Mouse (Mus musculus): ENCODE measurements at regions not wholly inside any gene's neighbourhood (a gene's known extent, or its start where the extent isn't known, plus 50 kb on each side); places are given as distances from the start of the nearest gene placed in this dataset.

- no peak overlapping the region for H3K27ac ChIP-seq (ENCODE audit: control insufficient read depth, insufficient read depth, low read depth, low read length, poor library complexity)
- H3K4me3 ChIP-seq (replicated peaks; ENCODE audit: control insufficient read depth, low read depth, low read length) = no peak overlapping the region
- TF ChIP-seq CTCF (IDR thresholded peaks at IDR 0.05; ENCODE audit: control insufficient read depth, insufficient read depth, low read length) (no peak), POLR2A (IDR thresholded peaks at IDR 0.05; ENCODE audit: borderline replicate concordance, control insufficient read depth, low read depth, low read length) (no peak)
- 70% methylated on average over 9 of the region's 9 CpGs for WGBS
- no peaks in the 10 kb centered on the region for H3K4me1 ChIP-seq (ENCODE audit: control insufficient read depth, insufficient read depth, low read length)
Observed at GRCm38 (mm10) chr13:44167186-44167585, 382.6 kb downstream of the Cd83 start.

GRCm38 (mm10) chr13:44168186-44168585 is 383.6 kb downstream of the Cd83 start:
- Histone ChIP-seq H3K4me3 (replicated peaks; ENCODE audit: control insufficient read depth, low read depth, low read length) (no peak overlapping the region), H3K4me1 (ENCODE audit: control insufficient read depth, insufficient read depth, low read length) (no peaks in the 10 kb centered on the region), H3K27ac (ENCODE audit: control insufficient read depth, insufficient read depth, low read depth, low read length, poor library complexity) (no peak overlapping the region)
- TF ChIP-seq POLR2A (IDR thresholded peaks at IDR 0.05; ENCODE audit: borderline replicate concordance, control insufficient read depth, low read depth, low read length) (no peak), CTCF (IDR thresholded peaks at IDR 0.05; ENCODE audit: control insufficient read depth, insufficient read depth, low read length) (no peak)
- WGBS = 85% methylated on average over 5 of the region's 5 CpGs

- TF ChIP-seq CTCF (IDR thresholded peaks at IDR 0.05; ENCODE audit: control insufficient read depth, insufficient read depth, low read length) = no peak
- TF ChIP-seq POLR2A (IDR thresholded peaks at IDR 0.05; ENCODE audit: borderline replicate concordance, control insufficient read depth, low read depth, low read length) = no peak
- 57% methylated on average over 6 of the region's 6 CpGs for WGBS
- Histone ChIP-seq H3K4me1 (ENCODE audit: control insufficient read depth, insufficient read depth, low read length) (no peaks in the 10 kb centered on the region), H3K4me3 (replicated peaks; ENCODE audit: control insufficient read depth, low read depth, low read length) (no peak overlapping the region), H3K27ac (ENCODE audit: control insufficient read depth, insufficient read depth, low read depth, low read length, poor library complexity) (no peak overlapping the region)
Observed at GRCm38 (mm10) chr13:44171639-44172038, 387.1 kb downstream of the Cd83 start.

GRCm38 (mm10) chr13:44172701-44173100 is 388.1 kb downstream of the Cd83 start:
- 67% methylated on average over 5 of the region's 5 CpGs for WGBS
- TF ChIP-seq CTCF (IDR thresholded peaks at IDR 0.05; ENCODE audit: control insufficient read depth, insufficient read depth, low read length) (no peak), POLR2A (IDR thresholded peaks at IDR 0.05; ENCODE audit: borderline replicate concordance, control insufficient read depth, low read depth, low read length) (no peak)
- Histone ChIP-seq H3K27ac (ENCODE audit: control insufficient read depth, insufficient read depth, low read depth, low read length, poor library complexity) (no peak overlapping the region), H3K4me1 (ENCODE audit: control insufficient read depth, insufficient read depth, low read length) (no peaks in the 10 kb centered on the region), H3K4me3 (replicated peaks; ENCODE audit: control insufficient read depth, low read depth, low read length) (no peak overlapping the region)

GRCm38 (mm10) chr13:44174236-44174635 is 389.7 kb downstream of the Cd83 start:
- H3K4me1 ChIP-seq (ENCODE audit: control insufficient read depth, insufficient read depth, low read length) = no peaks in the 10 kb centered on the region
- no peak overlapping the region for H3K27ac ChIP-seq (ENCODE audit: control insufficient read depth, insufficient read depth, low read depth, low read length, poor library complexity)
- H3K4me3 ChIP-seq (replicated peaks; ENCODE audit: control insufficient read depth, low read depth, low read length) = no peak overlapping the region
- 82% methylated on average over 2 of the region's 2 CpGs for WGBS
- TF ChIP-seq CTCF (IDR thresholded peaks at IDR 0.05; ENCODE audit: control insufficient read depth, insufficient read depth, low read length) (no peak), POLR2A (IDR thresholded peaks at IDR 0.05; ENCODE audit: borderline replicate concordance, control insufficient read depth, low read depth, low read length) (no peak)

GRCm38 (mm10) chr13:44175300-44176036 is 390.9 kb downstream of the Cd83 start:
- Histone ChIP-seq H3K27ac (ENCODE audit: control insufficient read depth, insufficient read depth, low read depth, low read length, poor library complexity) (no peak overlapping the region), H3K4me1 (ENCODE audit: control insufficient read depth, insufficient read depth, low read length) (no peaks in the 10 kb centered on the region), H3K4me3 (replicated peaks; ENCODE audit: control insufficient read depth, low read depth, low read length) (no peak overlapping the region)
- 83% methylated on average over 8 of the region's 8 CpGs for WGBS
- no peak for TF ChIP-seq POLR2A (IDR thresholded peaks at IDR 0.05; ENCODE audit: borderline replicate concordance, control insufficient read depth, low read depth, low read length)

GRCm38 (mm10) chr13:44176121-44176520 is 391.5 kb downstream of the Cd83 start:
- no peaks in the 10 kb centered on the region for H3K4me1 ChIP-seq (ENCODE audit: control insufficient read depth, insufficient read depth, low read length)
- H3K4me3 ChIP-seq (replicated peaks; ENCODE audit: control insufficient read depth, low read depth, low read length) = no peak overlapping the region
- WGBS = 76% methylated on average over 8 of the region's 8 CpGs
- TF ChIP-seq CTCF (IDR thresholded peaks at IDR 0.05; ENCODE audit: control insufficient read depth, insufficient read depth, low read length) = no peak
- no peak for TF ChIP-seq POLR2A (IDR thresholded peaks at IDR 0.05; ENCODE audit: borderline replicate concordance, control insufficient read depth, low read depth, low read length)
- no peak overlapping the region for H3K27ac ChIP-seq (ENCODE audit: control insufficient read depth, insufficient read depth, low read depth, low read length, poor library complexity)

- TF ChIP-seq CTCF (IDR thresholded peaks at IDR 0.05; ENCODE audit: control insufficient read depth, insufficient read depth, low read length) = no peak
- no peak for TF ChIP-seq POLR2A (IDR thresholded peaks at IDR 0.05; ENCODE audit: borderline replicate concordance, control insufficient read depth, low read depth, low read length)
- Histone ChIP-seq H3K27ac (ENCODE audit: control insufficient read depth, insufficient read depth, low read depth, low read length, poor library complexity) (no peak overlapping the region), H3K4me3 (replicated peaks; ENCODE audit: control insufficient read depth, low read depth, low read length) (no peak overlapping the region), H3K4me1 (ENCODE audit: control insufficient read depth, insufficient read depth, low read length) (no peaks in the 10 kb centered on the region)
- WGBS = 84% methylated on average over 6 of the region's 6 CpGs
Observed at GRCm38 (mm10) chr13:44178006-44178405, 393.4 kb downstream of the Cd83 start.

GRCm38 (mm10) chr13:44180384-44180783 is 395.8 kb downstream of the Cd83 start:
- Histone ChIP-seq H3K4me3 (replicated peaks; ENCODE audit: control insufficient read depth, low read depth, low read length) (no peak overlapping the region), H3K4me1 (ENCODE audit: control insufficient read depth, insufficient read depth, low read length) (no peaks in the 10 kb centered on the region), H3K27ac (ENCODE audit: control insufficient read depth, insufficient read depth, low read depth, low read length, poor library complexity) (no peak overlapping the region)
- 81% methylated on average over 3 of the region's 3 CpGs for WGBS
- TF ChIP-seq CTCF (IDR thresholded peaks at IDR 0.05; ENCODE audit: control insufficient read depth, insufficient read depth, low read length) (no peak), POLR2A (IDR thresholded peaks at IDR 0.05; ENCODE audit: borderline replicate concordance, control insufficient read depth, low read depth, low read length) (no peak)

All from bone marrow, adult 2 months (tissue).